Mouse (Mus musculus): ENCODE data around the gene Morc4. TPM values are rescaled to one million over a fixed set of nuclear protein-coding genes. Genes with fewer than 3 reads are reported as not detected.

Morc4 gene
- polyA plus RNA-seq, 1 experiment = 24.3 TPM

GRCm38 (mm10) chrX:139828363-139829092 lies 42.9 kb downstream of the Morc4 start:
- TF ChIP-seq POLR2A (IDR thresholded peaks at IDR 0.05; ENCODE audit: insufficient read depth, low read length) (no peak), EP300 (IDR thresholded peaks at IDR 0.05; ENCODE audit: insufficient read depth, low read depth, low read length) (no peak), CTCF (IDR thresholded peaks at IDR 0.05; ENCODE audit: low read depth, low read length) (no peak)
- Histone ChIP-seq H3K4me1 (ENCODE audit: control insufficient read depth, insufficient read depth, low read length) (no peaks in the 10 kb centered on the region), H3K27me3 (ENCODE audit: control insufficient read depth, insufficient read depth, low read length, poor library complexity, severe bottlenecking) (no peaks in the 10 kb centered on the region), H3K36me3 (ENCODE audit: control insufficient read depth, insufficient read depth, low read length, poor library complexity, severe bottlenecking) (no peaks in the 10 kb centered on the region), H3K27ac (ENCODE audit: insufficient read depth, low read length) (no peak overlapping the region), H3K9me3 (replicated peaks; ENCODE audit: control insufficient read depth, insufficient read depth, low read length, poor library complexity, severe bottlenecking) (no peaks in the 10 kb centered on the region), H3K4me3 (ENCODE audit: low read depth, low read length) (no peak overlapping the region), H3K9ac (ENCODE audit: low read depth, poor library complexity, severe bottlenecking) (no peak overlapping the region)

GRCm38 (mm10) chrX:139826926-139827325 lies 44.6 kb downstream of the Morc4 start:
- Histone ChIP-seq H3K27ac (ENCODE audit: insufficient read depth, low read length) (no peak overlapping the region), H3K4me3 (ENCODE audit: low read depth, low read length) (no peak overlapping the region), H3K36me3 (ENCODE audit: control insufficient read depth, insufficient read depth, low read length, poor library complexity, severe bottlenecking) (no peaks in the 10 kb centered on the region; the same call in 1 of the 2 replicates), H3K4me1 (ENCODE audit: control insufficient read depth, insufficient read depth, low read length) (no peaks in the 10 kb centered on the region), H3K9me3 (replicated peaks; ENCODE audit: control insufficient read depth, insufficient read depth, low read length, poor library complexity, severe bottlenecking) (no peaks in the 10 kb centered on the region), H3K9ac (ENCODE audit: low read depth, poor library complexity, severe bottlenecking) (no peak overlapping the region), H3K27me3 (ENCODE audit: control insufficient read depth, insufficient read depth, low read length, poor library complexity, severe bottlenecking) (no peaks in the 10 kb centered on the region)
- TF ChIP-seq EP300 (IDR thresholded peaks at IDR 0.05; ENCODE audit: insufficient read depth, low read depth, low read length) = no peak
- TF ChIP-seq POLR2A (IDR thresholded peaks at IDR 0.05; ENCODE audit: insufficient read depth, low read length) = no peak
- TF ChIP-seq CTCF (IDR thresholded peaks at IDR 0.05; ENCODE audit: low read depth, low read length) = no peak

GRCm38 (mm10) chrX:139825402-139825801 lies 46.1 kb downstream of the Morc4 start:
- H3K36me3 ChIP-seq (ENCODE audit: control insufficient read depth, insufficient read depth, low read length, poor library complexity, severe bottlenecking) = no peaks in the 10 kb centered on the region; the same call in 1 of the 2 replicates
- H3K27ac ChIP-seq (ENCODE audit: insufficient read depth, low read length) = no peak overlapping the region
- H3K9ac ChIP-seq (ENCODE audit: low read depth, poor library complexity, severe bottlenecking) = no peak overlapping the region
- no peaks in the 10 kb centered on the region for H3K27me3 ChIP-seq (ENCODE audit: control insufficient read depth, insufficient read depth, low read length, poor library complexity, severe bottlenecking)
- H3K9me3 ChIP-seq (replicated peaks; ENCODE audit: control insufficient read depth, insufficient read depth, low read length, poor library complexity, severe bottlenecking) = no peaks in the 10 kb centered on the region
- no peak overlapping the region for H3K4me3 ChIP-seq (ENCODE audit: low read depth, low read length)
- no peaks in the 10 kb centered on the region for H3K4me1 ChIP-seq (ENCODE audit: control insufficient read depth, insufficient read depth, low read length)
- TF ChIP-seq POLR2A (IDR thresholded peaks at IDR 0.05; ENCODE audit: insufficient read depth, low read length) = no peak
- TF ChIP-seq EP300 (IDR thresholded peaks at IDR 0.05; ENCODE audit: insufficient read depth, low read depth, low read length) = no peak
- TF ChIP-seq CTCF (IDR thresholded peaks at IDR 0.05; ENCODE audit: low read depth, low read length) = no peak

DNA sequence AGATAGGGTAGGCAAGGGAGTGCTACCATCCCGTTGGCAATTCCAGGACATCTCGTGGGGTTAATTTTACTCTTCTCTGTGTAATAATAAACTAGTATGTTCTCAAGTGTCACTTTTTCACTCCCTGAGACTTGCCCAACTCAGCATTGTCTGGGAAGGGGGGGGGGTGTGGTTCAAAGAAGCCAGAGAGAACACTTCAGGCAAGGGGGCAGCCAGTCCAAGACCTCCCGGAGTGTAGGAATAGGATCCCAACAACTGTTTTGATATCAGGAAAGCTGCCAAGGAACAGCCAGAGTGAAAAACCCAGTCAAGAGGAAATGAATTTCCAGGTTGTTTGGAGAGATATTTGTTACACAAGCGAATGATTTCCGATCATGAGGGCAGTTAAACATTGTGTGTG lies 56.3 kb downstream of the Morc4 start:
- Histone ChIP-seq H3K36me3 (ENCODE audit: control insufficient read depth, insufficient read depth, low read length, poor library complexity, severe bottlenecking) (no peaks in the 10 kb centered on the region), H3K4me3 (ENCODE audit: low read depth, low read length) (no peak overlapping the region), H3K27me3 (ENCODE audit: control insufficient read depth, insufficient read depth, low read length, poor library complexity, severe bottlenecking) (no peaks in the 10 kb centered on the region), H3K27ac (ENCODE audit: insufficient read depth, low read length) (no peak overlapping the region), H3K4me1 (ENCODE audit: control insufficient read depth, insufficient read depth, low read length) (no peaks in the 10 kb centered on the region), H3K9ac (ENCODE audit: low read depth, poor library complexity, severe bottlenecking) (no peak overlapping the region), H3K9me3 (replicated peaks; ENCODE audit: control insufficient read depth, insufficient read depth, low read length, poor library complexity, severe bottlenecking) (no peaks in the 10 kb centered on the region)
- TF ChIP-seq CTCF (IDR thresholded peaks at IDR 0.05; ENCODE audit: low read depth, low read length) (no peak), EP300 (IDR thresholded peaks at IDR 0.05; ENCODE audit: insufficient read depth, low read depth, low read length) (no peak), POLR2A (IDR thresholded peaks at IDR 0.05; ENCODE audit: insufficient read depth, low read length) (no peak)

GRCm38 (mm10) chrX:139814018-139814635 lies 57.4 kb downstream of the Morc4 start:
- H3K9me3 ChIP-seq (replicated peaks; ENCODE audit: control insufficient read depth, insufficient read depth, low read length, poor library complexity, severe bottlenecking) = no peaks in the 10 kb centered on the region
- no peak overlapping the region for H3K9ac ChIP-seq (ENCODE audit: low read depth, poor library complexity, severe bottlenecking)
- H3K27ac ChIP-seq (ENCODE audit: insufficient read depth, low read length) = no peak overlapping the region
- H3K4me1 ChIP-seq (ENCODE audit: control insufficient read depth, insufficient read depth, low read length) = no peaks in the 10 kb centered on the region
- H3K4me3 ChIP-seq (ENCODE audit: low read depth, low read length) = no peak overlapping the region
- no peak for TF ChIP-seq EP300 (IDR thresholded peaks at IDR 0.05; ENCODE audit: insufficient read depth, low read depth, low read length)
- no peak for TF ChIP-seq POLR2A (IDR thresholded peaks at IDR 0.05; ENCODE audit: insufficient read depth, low read length)
- TF ChIP-seq CTCF (IDR thresholded peaks at IDR 0.05; ENCODE audit: low read depth, low read length) = no peak
- no peaks in the 10 kb centered on the region for H3K27me3 ChIP-seq (ENCODE audit: control insufficient read depth, insufficient read depth, low read length, poor library complexity, severe bottlenecking)
- H3K36me3 ChIP-seq (ENCODE audit: control insufficient read depth, insufficient read depth, low read length, poor library complexity, severe bottlenecking) = no peaks in the 10 kb centered on the region
